Mouse (Mus musculus) kidney, adult 8-10 months (tissue): ENCODE measurements at regions not wholly inside any gene's neighbourhood (a gene's known extent, or its start where the extent isn't known, plus 50 kb on each side); places are given as distances from the start of the nearest gene placed in this dataset.
A peak's percentile ranks its signal among the peaks of the same experiment; 100 is the strongest.
"Not testable (repeated sequence)": the region's sequence is repeated elsewhere in the genome, so short reads cannot be mapped to it uniquely, and the experiment has no call there.

ENCODE experiments used
- DNase-seq, 2 experiments: peaks; one replicate each; pipeline ENCODE4 v3.0.0; 2022

- DNase-seq = no peak
Measured at GRCm38 (mm10) chr7:95991250-95992032, 179.6 kb upstream of the Tenm4 start.

GRCm38 (mm10) chr7:95992033-95992516 lies 179.0 kb upstream of the Tenm4 start:
- DNase-seq = no peak

GRCm38 (mm10) chr7:95992521-95992920 lies 178.5 kb upstream of the Tenm4 start:
- DNase-seq = no peak

- no peak for DNase-seq
Measured at GRCm38 (mm10) chr7:95997190-95997589, 173.9 kb upstream of the Tenm4 start.

GRCm38 (mm10) chr7:95999189-95999588 lies 171.9 kb upstream of the Tenm4 start:
- no peak for DNase-seq

- no peak for DNase-seq
Measured at GRCm38 (mm10) chr7:96002401-96002800, 168.6 kb upstream of the Tenm4 start.

- DNase-seq = no peak
Measured at GRCm38 (mm10) chr7:96006299-96006698, 164.7 kb upstream of the Tenm4 start.

- DNase-seq = no peak
Measured at GRCm38 (mm10) chr7:96013008-96013407, 158.0 kb upstream of the Tenm4 start.

GRCm38 (mm10) chr7:96017112-96017884 lies 153.7 kb upstream of the Tenm4 start:
- no peak for DNase-seq

- DNase-seq = no peak
Measured at GRCm38 (mm10) chr7:96024048-96024447, 147.0 kb upstream of the Tenm4 start.

GRCm38 (mm10) chr7:96026781-96027418 lies 144.1 kb upstream of the Tenm4 start:
- DNase-seq = no peak

GRCm38 (mm10) chr7:96033636-96034035 lies 137.4 kb upstream of the Tenm4 start:
- DNase-seq = no peak

GRCm38 (mm10) chr7:96035456-96035855 lies 135.6 kb upstream of the Tenm4 start:
- peak in 1 of 2 experiments; percentile 14 for DNase-seq

- DNase-seq = no peak
Measured at GRCm38 (mm10) chr7:96039628-96040027, 131.4 kb upstream of the Tenm4 start.

- no peak for DNase-seq
Measured at GRCm38 (mm10) chr7:96041806-96042205, 129.2 kb upstream of the Tenm4 start.

GRCm38 (mm10) chr7:96051631-96052030 lies 119.4 kb upstream of the Tenm4 start:
- no peak for DNase-seq

- DNase-seq = not testable (repeated sequence)
Measured at GRCm38 (mm10) chr7:96061599-96061998, 109.4 kb upstream of the Tenm4 start.

GRCm38 (mm10) chr7:96078511-96078910 lies 92.5 kb upstream of the Tenm4 start:
- DNase-seq = no peak

GRCm38 (mm10) chr7:96081676-96082075 lies 89.4 kb upstream of the Tenm4 start:
- no peak for DNase-seq

- DNase-seq = no peak
Measured at GRCm38 (mm10) chr7:96095185-96095584, 75.9 kb upstream of the Tenm4 start.

GRCm38 (mm10) chr7:96095752-96096151 lies 75.3 kb upstream of the Tenm4 start:
- DNase-seq = no peak

GRCm38 (mm10) chr7:96098686-96099376 lies 72.2 kb upstream of the Tenm4 start:
- no peak for DNase-seq

- DNase-seq = no peak
Measured at GRCm38 (mm10) chr7:96102727-96103126, 68.3 kb upstream of the Tenm4 start.
